Mouse (Mus musculus): ENCODE results near the gene Celf2. TPM values are rescaled to one million over a fixed set of nuclear protein-coding genes. Genes with fewer than 3 reads are reported as not detected.

The Celf2 gene
- total RNA-seq, 2 experiments from 2014 or later: 375 to 530 TPM

- intact Hi-C loops (cut with DNase I): no loop called here
- peak in 1 of 2 experiments; percentile 2 for DNase-seq (ENCODE audit: low spot score in 2 of 2)
Observed at GRCm38 (mm10) chr2:6557749-6558148, 951.6 kb downstream of the Celf2 start.

DNA sequence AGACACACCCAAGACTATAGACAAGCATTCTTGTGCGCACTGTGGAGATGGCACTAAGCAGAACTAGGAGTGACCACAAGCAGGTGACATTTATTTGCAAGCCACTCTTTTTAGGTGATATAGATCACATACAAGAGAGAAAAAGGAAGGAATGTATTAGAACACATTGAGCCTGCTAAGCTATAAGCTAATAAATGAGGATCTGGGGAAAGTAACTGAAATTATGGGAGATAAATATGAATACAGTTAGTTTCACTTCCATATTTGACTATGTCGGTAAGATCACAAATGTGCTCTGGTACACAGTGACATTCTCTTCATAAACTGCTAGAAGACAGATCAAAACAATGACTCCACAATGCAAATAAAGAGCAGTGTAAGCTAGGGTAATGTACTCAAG, 952.5 kb downstream of the Celf2 start:
- peak in 1 of 2 experiments; percentile 1 for DNase-seq (ENCODE audit: low spot score in 2 of 2)
- intact Hi-C loops (cut with DNase I): no loop called here

- intact Hi-C loops (cut with DNase I): no loop called here
- no peak for DNase-seq (ENCODE audit: low spot score in 2 of 2)
Observed at GRCm38 (mm10) chr2:6553656-6554055, 955.7 kb downstream of the Celf2 start.

DNA sequence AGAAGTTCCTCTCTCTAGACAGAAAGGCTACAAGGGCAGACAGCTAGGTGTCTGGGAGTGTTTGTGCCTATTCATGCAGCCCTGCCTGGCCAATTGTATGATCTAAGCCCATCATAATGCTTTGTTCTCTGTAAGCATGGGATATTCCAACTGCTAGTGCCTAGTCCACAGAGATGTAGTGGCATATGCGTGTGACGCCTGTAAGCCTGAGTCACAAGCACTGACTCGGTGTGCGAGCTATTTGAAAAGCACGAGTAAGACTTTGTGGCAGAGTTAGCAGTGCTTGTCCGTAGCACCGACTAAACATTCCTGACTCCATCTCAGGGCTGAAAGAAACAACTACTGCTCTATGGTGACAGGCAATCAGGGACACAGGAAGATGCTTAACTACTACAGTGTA, 960.1 kb downstream of the Celf2 start:
- intact Hi-C loops (cut with DNase I): no loop called here
- DNase-seq (ENCODE audit: low spot score in 2 of 2): no peak

DNA sequence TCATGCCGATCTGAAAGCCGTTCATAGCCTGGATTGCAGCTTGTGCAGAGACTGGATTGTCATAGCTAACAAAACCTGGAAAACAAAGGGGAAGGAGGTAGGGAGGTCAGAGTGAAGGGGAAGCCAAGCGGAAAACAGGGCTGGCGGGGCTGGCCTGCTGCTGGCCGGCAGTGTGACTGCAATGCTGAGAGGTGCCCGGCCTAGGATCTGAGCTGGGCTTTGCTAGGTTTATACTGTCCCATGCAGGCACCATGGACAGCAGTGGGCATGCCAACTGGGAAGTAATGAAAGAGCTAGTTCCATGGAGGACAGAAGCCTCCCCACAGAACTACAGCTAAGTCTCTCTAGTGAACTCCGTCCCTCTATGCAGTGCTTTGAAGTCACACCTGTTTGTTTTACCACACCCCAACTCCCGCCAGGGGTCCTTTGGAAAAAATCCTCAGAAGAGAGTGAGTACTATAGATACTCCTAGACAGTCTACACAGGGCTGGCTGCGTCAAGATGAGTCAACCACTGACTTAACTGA, 962.2 kb downstream of the Celf2 start:
- intact Hi-C loops (cut with DNase I): no loop called here
- DNase-seq (ENCODE audit: low spot score in 2 of 2): no peak

GRCm38 (mm10) chr2:6546462-6547138, 962.8 kb downstream of the Celf2 start:
- no peak for DNase-seq (ENCODE audit: low spot score in 2 of 2)
- intact Hi-C loops (cut with DNase I): no loop called here

- DNase-seq (ENCODE audit: low spot score in 2 of 2): no peak
Observed at GRCm38 (mm10) chr2:6545127-6545931, 964.0 kb downstream of the Celf2 start.

GRCm38 (mm10) chr2:6543650-6544049, 965.7 kb downstream of the Celf2 start:
- DNase-seq (ENCODE audit: low spot score in 2 of 2): peak in 1 of 2 experiments; percentile 3
- intact Hi-C loops (cut with DNase I): no loop called here

More at GRCm38 (mm10) chr2:6545127-6545931, 964.0 kb downstream of the Celf2 start:
- intact Hi-C loops (cut with DNase I): no loop called here

DNA sequence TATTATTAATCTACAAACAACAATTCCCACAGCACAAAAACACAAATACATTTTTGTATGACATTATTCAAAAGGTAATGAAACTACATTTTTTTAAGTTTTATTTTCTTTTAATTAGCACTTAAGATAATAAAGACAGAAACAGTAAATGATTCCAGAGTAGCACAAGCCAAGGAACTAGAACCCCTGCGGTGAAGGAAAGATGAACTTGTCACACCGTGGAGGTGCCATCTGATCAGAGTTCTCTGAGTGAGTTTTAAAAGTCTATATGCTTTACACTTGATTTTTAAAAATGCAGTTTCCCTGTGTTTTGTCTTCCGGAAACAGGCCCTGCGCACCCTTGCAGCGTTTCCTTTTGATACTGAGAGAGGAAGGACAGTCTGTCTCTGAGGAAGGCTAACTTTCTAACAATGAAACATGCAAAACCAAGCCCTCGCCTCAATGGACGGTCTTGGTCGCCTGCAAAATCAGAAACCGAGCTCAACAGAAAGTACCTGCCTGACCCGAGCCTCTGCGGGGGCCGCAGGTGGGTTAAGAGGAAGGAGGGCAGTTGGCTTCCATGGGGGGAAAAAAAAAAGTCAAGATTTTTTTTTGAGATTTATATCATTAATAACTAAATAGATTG, 966.7 kb downstream of the Celf2 start:
- intact Hi-C loops (cut with DNase I): no loop called here
- DNase-seq (ENCODE audit: low spot score in 2 of 2): no peak

GRCm38 (mm10) chr2:6540825-6541224, 968.5 kb downstream of the Celf2 start:
- no peak for DNase-seq (ENCODE audit: low spot score in 2 of 2)
- intact Hi-C loops (cut with DNase I): no loop called here

DNA sequence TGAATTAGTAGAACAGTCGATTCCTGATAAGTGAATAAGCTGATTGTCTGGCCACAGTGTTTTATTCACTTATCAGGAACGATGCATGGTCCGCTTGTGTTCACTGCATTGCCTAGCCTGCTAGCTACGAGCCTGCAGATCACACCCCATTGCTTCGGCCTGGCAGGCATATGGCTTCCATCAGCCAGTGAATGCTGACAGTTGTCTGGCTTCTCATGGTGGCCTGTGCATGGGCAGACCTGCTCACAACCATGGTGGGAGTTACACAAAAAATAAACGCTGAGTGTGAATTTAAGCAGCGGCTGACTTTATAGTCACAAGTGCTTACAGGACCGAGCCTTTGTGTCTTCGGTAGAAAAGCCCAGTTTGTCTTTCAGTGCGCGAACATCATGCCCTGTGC, 969.3 kb downstream of the Celf2 start:
- intact Hi-C loops (cut with DNase I): no loop called here
- peak in 1 of 2 experiments; percentile 4 for DNase-seq (ENCODE audit: low spot score in 2 of 2)

DNA sequence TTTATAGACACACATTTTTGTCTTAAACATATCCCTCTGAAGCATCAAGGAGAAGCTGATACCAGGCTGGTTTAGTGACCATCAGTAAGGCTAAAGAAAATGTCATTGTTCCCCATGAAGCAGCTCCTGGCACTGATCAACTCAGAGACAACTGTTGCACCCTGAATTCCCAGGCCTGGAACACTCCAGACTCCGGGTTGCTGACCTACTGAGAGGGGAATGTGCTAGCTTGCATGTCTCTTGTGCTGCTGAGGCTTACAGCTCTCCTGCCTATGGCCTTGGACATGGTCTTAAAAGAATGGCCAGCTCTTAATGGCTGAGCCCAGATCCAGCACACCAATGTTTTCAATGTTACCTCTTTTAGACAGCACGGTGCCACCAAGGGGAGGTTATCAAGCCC, 970.9 kb downstream of the Celf2 start:
- intact Hi-C loops (cut with DNase I): no loop called here
- no peak for DNase-seq (ENCODE audit: low spot score in 2 of 2)

DNA sequence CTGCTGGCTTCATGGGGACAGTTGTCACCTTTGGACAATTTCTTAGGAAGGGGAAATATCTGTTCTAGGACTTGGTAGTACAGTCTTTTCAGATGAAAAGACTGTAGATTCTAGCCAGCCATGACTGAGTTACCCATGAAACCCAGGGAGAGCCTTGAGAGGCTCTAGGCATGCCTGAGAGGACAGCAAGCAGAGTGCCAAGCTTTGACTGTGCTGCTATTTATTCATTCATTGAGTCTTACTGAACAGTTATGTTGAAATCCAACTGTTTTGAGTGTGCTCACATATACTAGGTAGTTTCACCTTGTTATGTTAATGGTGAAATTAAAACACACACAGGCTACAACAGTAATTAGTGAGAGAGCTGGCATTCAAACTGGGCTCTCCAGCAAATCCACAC, 971.3 kb downstream of the Celf2 start:
- DNase-seq (ENCODE audit: low spot score in 2 of 2): no peak
- intact Hi-C loops (cut with DNase I): no loop called here

DNA sequence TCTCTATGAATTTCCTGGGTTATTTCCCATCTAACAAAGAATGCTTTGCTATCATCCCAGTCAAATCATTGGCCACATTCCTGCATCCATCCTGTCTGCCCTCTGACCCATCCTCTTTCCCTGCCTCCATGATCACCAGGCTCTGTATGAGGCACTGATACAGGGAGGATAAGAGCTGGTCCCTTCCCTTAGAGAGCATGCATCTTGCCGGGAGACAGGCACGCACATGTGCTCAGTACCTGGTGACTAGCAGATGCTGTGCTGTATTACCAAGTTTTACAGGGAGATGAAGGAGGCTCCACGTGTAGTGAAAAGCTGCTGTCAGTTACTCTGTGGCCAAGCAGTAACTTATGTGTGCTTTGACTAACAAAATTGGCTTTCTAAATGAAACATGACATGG, 972.0 kb downstream of the Celf2 start:
- intact Hi-C loops (cut with DNase I): no loop called here
- no peak for DNase-seq (ENCODE audit: low spot score in 2 of 2)

GRCm38 (mm10) chr2:6536372-6536771, 973.0 kb downstream of the Celf2 start:
- DNase-seq (ENCODE audit: low spot score in 2 of 2): no peak
- intact Hi-C loops (cut with DNase I): no loop called here

DNA sequence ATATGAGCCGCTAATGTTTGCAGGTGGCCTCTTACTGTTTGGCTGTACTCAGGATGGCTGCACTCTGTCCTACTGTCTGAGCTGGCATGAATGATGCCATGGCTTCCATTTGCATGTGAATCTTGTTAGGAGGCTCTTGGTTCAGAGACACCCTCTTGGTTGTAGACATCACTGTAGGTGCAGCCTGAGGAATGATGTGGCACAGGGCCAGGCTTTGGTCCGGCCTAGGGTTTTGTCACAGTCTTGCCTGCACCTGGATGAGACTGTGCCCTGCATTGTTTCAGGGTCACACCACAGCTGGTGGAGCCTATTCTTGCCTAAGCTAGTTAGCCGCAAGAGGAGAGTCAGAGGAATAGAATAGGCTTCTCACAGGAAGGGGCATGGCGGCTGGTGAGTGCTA, 977.0 kb downstream of the Celf2 start:
- intact Hi-C loops (cut with DNase I): no loop called here
- no peak for DNase-seq (ENCODE audit: low spot score in 2 of 2)

DNA sequence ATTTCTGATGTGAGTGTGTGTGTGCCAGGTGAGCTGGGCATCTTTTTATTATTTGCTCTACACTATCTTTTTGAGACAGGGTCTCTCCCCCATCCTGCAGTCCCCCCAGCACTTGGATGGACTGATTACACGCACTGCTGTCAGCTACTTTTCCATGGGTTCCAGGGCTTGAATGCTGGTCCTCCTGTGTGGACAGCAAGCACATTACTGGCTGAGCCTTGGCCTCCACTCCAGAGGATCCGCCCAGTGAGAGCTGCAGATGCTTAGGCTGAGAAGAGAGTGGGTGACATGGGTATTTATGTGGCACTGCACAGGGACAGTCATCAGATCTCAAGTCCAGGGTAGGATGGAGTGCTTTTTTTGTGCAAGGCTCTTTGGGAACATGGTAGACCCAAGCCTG, 981.3 kb downstream of the Celf2 start:
- intact Hi-C loops (cut with DNase I): no loop called here

GRCm38 (mm10) chr2:6526825-6527224, 982.5 kb downstream of the Celf2 start:
- intact Hi-C loops (cut with DNase I): no loop called here

More for the DNA sequence above, 981.3 kb downstream of the Celf2 start:
- no peak for DNase-seq (ENCODE audit: low spot score in 2 of 2)

GRCm38 (mm10) chr2:6526311-6526710, 983.1 kb downstream of the Celf2 start:
- no peak for DNase-seq (ENCODE audit: low spot score in 2 of 2)
- intact Hi-C loops (cut with DNase I): no loop called here

More at GRCm38 (mm10) chr2:6526825-6527224, 982.5 kb downstream of the Celf2 start:
- no peak for DNase-seq (ENCODE audit: low spot score in 2 of 2)

- intact Hi-C loops (cut with DNase I): no loop called here
- DNase-seq (ENCODE audit: low spot score in 2 of 2): peak in 1 of 2 experiments; percentile 46
Observed at GRCm38 (mm10) chr2:6523924-6524300, 985.5 kb downstream of the Celf2 start.
